Mouse (Mus musculus) monocyte, adult 5-6 weeks (primary cell): ENCODE measurements around the gene Dus3l. TPM values are rescaled to one million over a fixed set of nuclear protein-coding genes. Genes with fewer than 3 reads are reported as not detected.

Experiments
- total RNA-seq: library from RNA; stranded (forward); fragments of 200-1000, 200-491, 200-594 nt; gene quantifications from 3 replicates; pipeline ENCODE4 v1.2.3, GENCODE M21; 2017

The Dus3l gene
- total RNA-seq, 1 experiment from 2014 or later, result 15.0 TPM

Other genes with a start within 250 kb of the Dus3l start
- 1.2 to 2.0 TPM (median 1.4 TPM) in 3 replicates for gene Gm20219, start 210.4 kb upstream of the Dus3l start, total RNA-seq
- 191 to 318 TPM (median 246 TPM) in 3 replicates for gene Safb2, start 180.2 kb upstream of the Dus3l start, total RNA-seq
- gene Safb, start 179.9 kb upstream of the Dus3l start, total RNA-seq, result 126 to 218 TPM (median 173 TPM) in 3 replicates
- gene 2410015M20Rik, start 155.0 kb upstream of the Dus3l start, total RNA-seq, result 37.8 to 85.8 TPM (median 43.7 TPM) in 3 replicates
- 1,204 to 1,236 TPM (median 1,232 TPM) in 3 replicates for gene Rpl36, start 151.3 kb upstream of the Dus3l start, total RNA-seq
- gene Lonp1, start 137.9 kb upstream of the Dus3l start, total RNA-seq, result 33.2 to 46.1 TPM (median 34.8 TPM) in 3 replicates
- gene Catsperd, start 136.6 kb upstream of the Dus3l start, total RNA-seq, result 0.38 to 1.7 TPM in 2 of 3 replicates, not detected in the other
- 55.6 to 66.4 TPM (median 62.1 TPM) in 3 replicates for gene Ranbp3, start 91.5 kb upstream of the Dus3l start, total RNA-seq
- gene Ndufa11, start 47.0 kb upstream of the Dus3l start, total RNA-seq, result 66.7 to 91.2 TPM (median 74.2 TPM) in 3 replicates
- gene Vmac, start 46.7 kb upstream of the Dus3l start, total RNA-seq, result 5.0 to 6.0 TPM (median 5.0 TPM) in 3 replicates
- gene Nrtn, start 7.2 kb upstream of the Dus3l start, total RNA-seq, result not detected in 3 replicates
- 0.29 to 0.49 TPM in 2 of 3 replicates, not detected in the other for gene Prr22, start 5.5 kb downstream of the Dus3l start, total RNA-seq
- gene Rfx2, start 66.3 kb downstream of the Dus3l start, total RNA-seq, result 4.7 to 8.2 TPM (median 6.6 TPM) in 3 replicates
- gene Acsbg2, start 109.7 kb downstream of the Dus3l start, total RNA-seq, result not detected in 3 replicates
- not detected in 3 replicates for gene 1700061G19Rik, start 110.7 kb downstream of the Dus3l start, total RNA-seq
- gene Mllt1, start 170.7 kb downstream of the Dus3l start, total RNA-seq, result 7.0 to 20.4 TPM (median 8.3 TPM) in 3 replicates
- gene Acer1, start 217.4 kb downstream of the Dus3l start, total RNA-seq, result not detected in 3 replicates
- gene Clpp, start 225.5 kb downstream of the Dus3l start, total RNA-seq, result 12.3 to 27.6 TPM (median 13.8 TPM) in 3 replicates
- 8.0 to 11.9 TPM (median 9.8 TPM) in 3 replicates for gene Alkbh7, start 232.6 kb downstream of the Dus3l start, total RNA-seq
- not detected in 3 replicates for gene Pspn, start 235.3 kb downstream of the Dus3l start, total RNA-seq
- 81.4 to 95.0 TPM (median 83.1 TPM) in 3 replicates for gene Gtf2f1, start 246.5 kb downstream of the Dus3l start, total RNA-seq
- not detected in 3 replicates for gene Gm17949, start 246.7 kb downstream of the Dus3l start, total RNA-seq